Mouse (Mus musculus) urinary bladder, postnatal 25 days (tissue): Measurements from ENCODE around the gene Birc6.
"Not testable (repeated sequence)": the region's sequence is repeated elsewhere in the genome, so short reads cannot be mapped to it uniquely, and the experiment has no call there.

Experiments
- DNase-seq: peaks from one replicate; pipeline ENCODE4 v3.0.0; 2022; ENCODE audit warnings: low spot score

Gene Birc6

GRCm38 (mm10) chr17:74559891-74560290, 31.8 kb downstream of the Birc6 start:
- no peak for DNase-seq

GRCm38 (mm10) chr17:74564151-74564550, 36.1 kb downstream of the Birc6 start:
- DNase-seq = no peak

- DNase-seq = no peak
Observed at GRCm38 (mm10) chr17:74569219-74569618, 41.1 kb downstream of the Birc6 start.

GRCm38 (mm10) chr17:74570585-74570984, 42.5 kb downstream of the Birc6 start:
- DNase-seq = no peak

- DNase-seq = no peak
Observed at GRCm38 (mm10) chr17:74577173-74577572, 49.1 kb downstream of the Birc6 start.

- no peak for DNase-seq
Observed at GRCm38 (mm10) chr17:74579586-74579985, 51.5 kb downstream of the Birc6 start.

GRCm38 (mm10) chr17:74580738-74581137, 52.6 kb downstream of the Birc6 start:
- no peak for DNase-seq

GRCm38 (mm10) chr17:74586768-74587167, 58.7 kb downstream of the Birc6 start:
- DNase-seq = no peak

GRCm38 (mm10) chr17:74598908-74599307, 70.8 kb downstream of the Birc6 start:
- no peak for DNase-seq

GRCm38 (mm10) chr17:74599396-74599795, 71.3 kb downstream of the Birc6 start:
- no peak for DNase-seq

- no peak for DNase-seq
Observed at GRCm38 (mm10) chr17:74601201-74601600, 73.1 kb downstream of the Birc6 start.

GRCm38 (mm10) chr17:74630798-74631197, 102.7 kb downstream of the Birc6 start:
- no peak for DNase-seq

GRCm38 (mm10) chr17:74642445-74642844, 114.3 kb downstream of the Birc6 start:
- DNase-seq = no peak

GRCm38 (mm10) chr17:74658362-74658761, 130.3 kb downstream of the Birc6 start:
- DNase-seq = no peak

- no peak for DNase-seq
Observed at GRCm38 (mm10) chr17:74668010-74668409, 139.9 kb downstream of the Birc6 start.

- DNase-seq = no peak
Observed at GRCm38 (mm10) chr17:74670031-74670430, 141.9 kb downstream of the Birc6 start.

GRCm38 (mm10) chr17:74672446-74672845, 144.4 kb downstream of the Birc6 start:
- DNase-seq = no peak

- peak; percentile 23 for DNase-seq
Observed at GRCm38 (mm10) chr17:74673251-74673650, 145.2 kb downstream of the Birc6 start.

GRCm38 (mm10) chr17:74678061-74678460, 150.0 kb downstream of the Birc6 start:
- DNase-seq = no peak

GRCm38 (mm10) chr17:74684927-74685326, 156.8 kb downstream of the Birc6 start:
- no peak for DNase-seq

GRCm38 (mm10) chr17:74688555-74688954, 160.5 kb downstream of the Birc6 start:
- no peak for DNase-seq

GRCm38 (mm10) chr17:74689406-74689805, 161.3 kb downstream of the Birc6 start:
- DNase-seq = no peak

GRCm38 (mm10) chr17:74701661-74702060, 173.6 kb downstream of the Birc6 start:
- not testable (repeated sequence) for DNase-seq

GRCm38 (mm10) chr17:74705480-74705879, 177.4 kb downstream of the Birc6 start:
- no peak for DNase-seq

- no peak for DNase-seq
Observed at GRCm38 (mm10) chr17:74706593-74706992, 178.5 kb downstream of the Birc6 start.
